Mouse (Mus musculus): Measurements from ENCODE around the gene Mex3b. TPM values are rescaled to one million over a fixed set of nuclear protein-coding genes. Genes with fewer than 3 reads are reported as not detected.

The Mex3b gene
- polyA plus RNA-seq, 1 experiment, result 6.8 TPM

DNA sequence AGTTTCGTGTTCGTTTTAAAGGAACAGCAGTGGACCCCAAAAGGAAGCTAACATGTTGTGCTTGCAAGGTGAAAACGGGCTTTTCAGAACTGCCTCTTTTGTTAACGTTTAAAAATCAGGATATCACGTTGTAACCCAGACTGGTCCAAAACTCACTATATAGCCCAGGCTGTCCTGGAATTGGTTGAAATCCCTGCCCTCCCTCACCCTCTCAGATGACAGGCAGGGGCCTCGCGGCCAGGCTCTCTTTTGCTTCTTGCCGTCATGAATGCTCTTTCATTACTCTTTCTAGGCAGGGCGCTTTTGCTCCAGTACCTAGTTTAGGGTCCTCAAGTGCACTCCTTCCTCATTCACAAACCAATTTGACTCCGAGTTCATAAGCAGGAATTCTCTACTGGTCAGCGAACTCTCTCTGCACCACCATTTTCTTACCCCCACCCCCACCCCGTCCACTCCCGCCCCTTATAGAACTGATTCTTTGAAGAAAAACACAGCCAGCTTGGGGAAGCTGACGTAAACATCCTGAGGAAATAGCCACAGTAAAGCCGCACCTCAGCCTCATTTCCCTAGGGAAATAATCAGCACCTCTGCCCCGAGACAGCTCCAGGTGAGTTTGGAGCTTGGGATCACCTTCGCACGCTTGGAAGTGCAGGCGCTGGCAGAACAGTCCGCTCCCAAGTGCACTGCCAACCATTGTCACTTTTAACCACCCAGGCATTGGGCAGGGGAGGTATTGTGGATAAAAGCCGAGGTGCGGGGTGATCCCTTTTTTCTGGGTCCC lies 2.0 kb upstream of the Mex3b start:
- Histone ChIP-seq H3K4me1 (ENCODE audit: control insufficient read depth, insufficient read depth, low read length) (peaks cover 3% of the 10 kb centered on the region; the same call in 1 of the 2 replicates), H3K27ac (ENCODE audit: insufficient read depth, low read depth, low read length) (peak overlapping the region; percentile 37; the same call in 1 of the 2 replicates), H3K4me3 (ENCODE audit: insufficient read depth, low read length) (peak overlapping the region; percentile 79)
- TF ChIP-seq POLR2A (IDR thresholded peaks at IDR 0.05; ENCODE audit: borderline replicate concordance, low read depth, low read length) (no peak), CTCF (IDR thresholded peaks at IDR 0.05; ENCODE audit: low read depth, low read length) (no peak)

DNA sequence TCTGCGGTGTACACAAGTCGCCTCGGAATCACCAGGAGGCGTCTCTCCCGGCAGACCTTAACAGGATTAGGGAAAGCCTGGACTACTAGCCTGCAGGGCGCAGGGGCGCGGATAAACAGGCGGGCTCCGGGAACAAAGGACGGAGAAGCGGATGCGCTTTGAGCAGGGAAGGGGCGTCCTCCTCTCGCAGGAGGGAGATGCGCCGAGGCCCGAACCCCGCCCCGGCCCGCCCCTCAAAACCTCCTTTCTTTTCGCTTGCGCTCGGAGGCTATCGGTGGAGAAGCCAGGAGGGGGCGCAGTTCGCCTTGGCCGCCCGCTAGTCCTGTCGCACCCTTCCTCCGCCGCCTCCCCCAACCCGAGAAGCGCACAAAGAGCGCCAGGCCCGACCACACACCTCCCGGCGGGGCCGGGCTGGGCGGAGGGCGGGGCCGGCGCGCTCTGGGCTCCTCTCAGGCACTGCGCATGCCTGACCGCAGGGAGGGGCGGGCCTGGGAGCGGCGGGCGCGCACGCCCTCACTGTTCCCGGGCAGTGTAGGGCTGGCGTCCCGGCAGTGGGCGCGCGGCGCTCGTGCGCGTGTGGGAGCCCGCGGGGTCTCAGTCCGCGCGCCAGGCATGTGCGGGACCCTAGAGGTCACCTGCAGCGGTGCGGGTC lies 1.2 kb upstream of the Mex3b start:
- H3K27ac ChIP-seq (ENCODE audit: insufficient read depth, low read depth, low read length), result peak overlapping the region; percentile 62
- H3K4me3 ChIP-seq (ENCODE audit: insufficient read depth, low read length), result peak overlapping the region; percentile 79
- TF ChIP-seq POLR2A (IDR thresholded peaks at IDR 0.05; ENCODE audit: borderline replicate concordance, low read depth, low read length) (no peak), CTCF (IDR thresholded peaks at IDR 0.05; ENCODE audit: low read depth, low read length) (no peak)
- H3K4me1 ChIP-seq (ENCODE audit: control insufficient read depth, insufficient read depth, low read length), result peaks cover 3% of the 10 kb centered on the region; the same call in 1 of the 2 replicates

DNA sequence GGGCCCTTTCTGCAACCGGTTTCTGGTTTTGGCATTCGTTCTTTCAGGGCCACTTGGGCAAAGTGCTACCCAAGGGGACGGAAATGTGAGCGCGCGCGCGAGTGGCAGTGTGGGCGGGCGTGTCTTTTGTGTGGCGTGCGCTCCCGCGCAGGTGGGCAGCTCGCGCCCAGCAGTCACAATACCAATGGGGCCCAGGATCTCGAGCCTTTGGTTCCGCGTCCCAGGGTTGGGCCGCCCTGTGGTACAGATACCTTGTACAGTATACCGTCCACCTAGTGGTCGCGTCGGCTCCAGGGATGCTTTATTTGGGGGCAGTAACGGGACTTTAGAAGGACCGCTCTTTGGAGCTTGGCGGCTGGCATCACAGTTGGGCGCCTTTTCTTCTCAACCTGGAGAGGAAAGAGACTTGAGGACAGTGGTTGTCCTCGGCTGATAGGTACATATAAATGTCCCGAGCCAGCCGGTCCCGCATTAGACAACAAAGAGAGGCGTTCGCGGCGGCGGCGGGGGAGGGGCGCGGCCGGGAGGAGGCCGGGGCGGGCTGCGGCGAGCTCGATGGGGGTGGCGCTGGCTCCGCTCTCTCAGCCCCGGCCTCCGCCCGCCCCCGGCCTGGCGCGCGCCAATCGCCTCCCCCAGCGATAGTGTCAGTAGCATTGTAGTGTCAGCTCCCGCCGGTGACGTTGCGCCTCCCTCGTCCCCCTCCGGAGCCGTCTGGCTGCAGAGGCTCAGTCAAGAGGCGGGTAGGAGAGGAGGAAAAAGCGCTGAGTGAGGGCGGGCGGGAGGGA lies 455 bp upstream of the Mex3b start:
- Histone ChIP-seq H3K27ac (ENCODE audit: insufficient read depth, low read depth, low read length) (peak overlapping the region; percentile 62), H3K4me1 (ENCODE audit: control insufficient read depth, insufficient read depth, low read length) (peaks cover 3% of the 10 kb centered on the region; the same call in 1 of the 2 replicates), H3K4me3 (ENCODE audit: insufficient read depth, low read length) (peak overlapping the region; percentile 79)
- no peak for TF ChIP-seq POLR2A (IDR thresholded peaks at IDR 0.05; ENCODE audit: borderline replicate concordance, low read depth, low read length)
- TF ChIP-seq CTCF (IDR thresholded peaks at IDR 0.05; ENCODE audit: low read depth, low read length), result 0 out of 2 replicates have a peak, but pooled peaks have one; percentile 8

DNA sequence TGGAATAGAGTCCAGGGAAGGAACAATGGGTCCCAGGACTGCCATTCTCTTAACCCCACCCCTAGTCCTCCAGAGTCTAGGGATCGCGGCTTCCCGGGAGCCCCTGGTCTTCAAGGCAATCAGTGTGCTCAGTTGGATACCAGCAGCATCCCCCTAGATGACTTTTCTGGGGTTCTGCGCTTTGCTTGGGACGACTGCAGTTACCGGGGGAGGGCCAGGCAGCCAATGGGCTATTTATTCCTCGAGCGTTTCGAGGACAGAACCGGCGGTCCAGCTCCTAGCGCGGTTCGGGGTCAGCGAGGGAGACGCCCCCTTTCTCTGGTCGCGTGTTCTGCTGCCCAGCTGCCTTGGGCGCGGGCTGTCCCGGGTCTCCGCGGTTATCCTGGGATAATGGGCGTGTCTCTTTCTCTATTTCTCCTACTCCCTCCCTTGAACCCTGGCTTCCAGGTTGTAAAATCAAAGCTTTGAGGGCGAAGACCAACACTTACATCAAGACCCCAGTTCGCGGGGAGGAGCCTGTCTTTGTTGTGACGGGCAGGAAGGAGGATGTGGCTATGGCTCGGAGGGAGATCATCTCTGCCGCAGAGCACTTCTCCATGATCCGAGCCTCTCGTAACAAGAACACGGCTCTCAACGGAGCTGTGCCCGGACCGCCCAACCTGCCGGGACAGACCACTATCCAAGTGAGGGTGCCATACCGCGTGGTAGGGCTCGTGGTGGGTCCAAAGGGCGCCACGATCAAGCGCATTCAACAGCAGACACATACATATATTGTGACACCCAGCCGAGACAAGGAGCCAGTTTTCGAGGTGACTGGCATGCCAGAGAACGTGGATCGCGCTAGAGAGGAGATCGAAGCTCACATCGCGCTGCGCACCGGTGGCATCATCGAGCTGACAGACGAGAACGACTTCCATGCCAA lies 1.4 kb downstream of the Mex3b start:
- peaks cover 6% of the 10 kb centered on the region; the same call in 1 of the 2 replicates for H3K4me1 ChIP-seq (ENCODE audit: control insufficient read depth, insufficient read depth, low read length)

DNA sequence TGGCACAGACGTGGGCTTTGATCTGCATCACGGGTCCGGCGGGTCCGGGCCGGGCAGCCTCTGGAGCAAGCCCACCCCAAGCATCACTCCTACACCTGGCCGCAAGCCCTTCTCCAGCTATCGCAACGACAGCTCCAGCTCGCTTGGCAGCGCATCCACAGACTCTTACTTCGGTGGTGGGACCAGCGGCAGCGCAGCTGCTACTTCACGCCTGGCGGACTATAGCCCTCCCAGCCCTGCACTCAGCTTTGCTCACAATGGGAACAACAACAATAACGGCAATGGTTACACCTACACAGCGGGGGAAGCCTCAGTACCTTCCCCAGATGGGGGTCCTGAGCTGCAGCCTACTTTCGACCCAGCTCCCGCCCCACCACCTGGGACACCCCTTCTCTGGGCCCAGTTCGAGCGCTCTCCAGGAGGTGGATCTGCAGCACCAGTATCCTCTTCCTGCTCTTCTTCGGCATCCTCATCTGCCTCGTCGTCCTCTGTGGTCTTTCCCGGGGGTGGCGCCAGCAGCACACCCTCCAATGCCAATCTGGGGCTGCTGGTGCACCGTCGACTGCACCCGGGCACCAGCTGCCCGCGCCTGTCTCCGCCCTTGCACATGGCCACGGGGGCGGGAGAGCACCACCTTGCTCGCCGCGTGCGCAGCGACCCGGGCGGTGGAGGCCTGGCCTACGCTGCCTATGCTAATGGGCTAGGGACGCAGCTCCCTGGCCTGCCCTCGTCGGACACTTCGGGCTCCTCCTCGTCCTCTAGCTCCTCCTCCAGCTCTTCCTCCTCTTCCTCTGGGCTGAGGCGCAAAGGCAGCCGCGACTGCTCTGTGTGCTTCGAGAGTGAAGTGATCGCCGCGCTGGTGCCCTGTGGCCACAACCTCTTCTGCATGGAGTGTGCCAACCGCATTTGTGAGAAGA lies 2.4 kb downstream of the Mex3b start:
- TF ChIP-seq POLR2A (IDR thresholded peaks at IDR 0.05; ENCODE audit: borderline replicate concordance, low read depth, low read length), result no peak
- no peak for TF ChIP-seq CTCF (IDR thresholded peaks at IDR 0.05; ENCODE audit: low read depth, low read length)
- Histone ChIP-seq H3K4me3 (ENCODE audit: insufficient read depth, low read length) (no peak overlapping the region), H3K4me1 (ENCODE audit: control insufficient read depth, insufficient read depth, low read length) (peaks cover 6% of the 10 kb centered on the region; the same call in 1 of the 2 replicates), H3K27ac (ENCODE audit: insufficient read depth, low read depth, low read length) (no peak overlapping the region)

More for the DNA sequence above, 1.4 kb downstream of the Mex3b start:
- TF ChIP-seq POLR2A (IDR thresholded peaks at IDR 0.05; ENCODE audit: borderline replicate concordance, low read depth, low read length) (no peak), CTCF (IDR thresholded peaks at IDR 0.05; ENCODE audit: low read depth, low read length) (no peak)
- no peak overlapping the region for H3K27ac ChIP-seq (ENCODE audit: insufficient read depth, low read depth, low read length)
- peak overlapping the region; percentile 79 for H3K4me3 ChIP-seq (ENCODE audit: insufficient read depth, low read length)

DNA sequence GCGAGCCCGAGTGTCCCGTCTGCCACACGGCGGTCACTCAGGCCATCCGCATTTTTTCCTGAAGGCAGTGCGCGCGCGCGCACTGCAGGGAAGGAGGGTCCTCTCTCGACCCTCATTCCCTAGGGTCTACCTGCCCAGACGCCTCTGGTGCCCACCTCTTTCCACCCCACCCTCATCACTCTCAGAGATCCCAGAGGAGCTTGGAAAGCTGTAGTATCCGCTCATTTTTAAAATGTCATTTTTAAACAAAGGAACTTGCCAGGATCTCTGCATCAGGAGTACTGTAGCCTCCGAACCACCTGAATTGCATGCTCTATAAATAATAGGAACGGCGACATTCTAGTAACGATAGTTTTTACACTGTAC lies 3.0 kb downstream of the Mex3b start:
- TF ChIP-seq POLR2A (IDR thresholded peaks at IDR 0.05; ENCODE audit: borderline replicate concordance, low read depth, low read length), result no peak
- no peak for TF ChIP-seq CTCF (IDR thresholded peaks at IDR 0.05; ENCODE audit: low read depth, low read length)
- Histone ChIP-seq H3K4me1 (ENCODE audit: control insufficient read depth, insufficient read depth, low read length) (peaks cover 2% of the 10 kb centered on the region; the same call in 1 of the 2 replicates), H3K4me3 (ENCODE audit: insufficient read depth, low read length) (no peak overlapping the region), H3K27ac (ENCODE audit: insufficient read depth, low read depth, low read length) (no peak overlapping the region)

DNA sequence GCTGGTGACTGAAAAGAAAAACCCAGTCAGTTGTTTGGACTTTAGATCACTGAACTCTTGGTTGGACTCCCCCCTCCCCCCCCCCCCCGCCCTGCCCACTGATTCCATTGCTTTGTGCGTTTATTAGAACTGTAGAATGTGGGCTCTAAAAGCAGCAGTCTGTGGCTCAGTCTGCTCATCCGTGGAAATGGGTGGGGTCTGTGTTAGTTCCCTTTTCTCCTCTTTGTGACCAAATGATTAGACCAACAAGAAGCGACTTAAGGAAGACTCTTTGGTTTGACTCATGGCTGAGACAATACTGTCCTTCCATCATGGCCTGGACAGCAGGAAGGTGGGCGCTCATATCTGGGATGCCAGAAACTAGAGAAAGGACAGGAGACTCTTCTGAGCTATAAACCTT lies 9.4 kb downstream of the Mex3b start:
- H3K4me1 ChIP-seq (ENCODE audit: control insufficient read depth, insufficient read depth, low read length), result peaks cover 2% of the 10 kb centered on the region; the same call in 1 of the 2 replicates
- H3K27ac ChIP-seq (ENCODE audit: insufficient read depth, low read depth, low read length), result no peak overlapping the region
- no peak overlapping the region for H3K4me3 ChIP-seq (ENCODE audit: insufficient read depth, low read length)
- no peak for TF ChIP-seq POLR2A (IDR thresholded peaks at IDR 0.05; ENCODE audit: borderline replicate concordance, low read depth, low read length)
- no peak for TF ChIP-seq CTCF (IDR thresholded peaks at IDR 0.05; ENCODE audit: low read depth, low read length)

DNA sequence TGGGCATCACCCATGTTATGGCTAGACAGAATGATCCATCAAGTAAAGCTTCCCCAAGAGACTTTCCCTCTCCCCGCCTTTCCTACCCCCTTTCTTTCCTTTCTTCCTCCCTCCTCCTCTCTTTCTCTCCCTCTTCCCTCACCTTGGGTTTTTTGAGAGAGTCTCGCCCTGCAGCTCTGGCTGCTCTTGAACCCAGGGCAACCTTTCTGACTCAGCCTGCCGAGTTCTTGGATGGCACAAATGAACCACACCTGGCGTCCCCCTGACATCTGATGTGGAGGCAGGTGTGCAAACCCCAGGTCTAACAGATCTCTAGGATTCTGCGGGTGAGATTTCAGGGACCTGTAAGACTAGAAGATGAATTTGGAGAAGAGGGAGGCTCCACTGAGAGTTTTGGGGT lies 12.9 kb downstream of the Mex3b start:
- TF ChIP-seq POLR2A (IDR thresholded peaks at IDR 0.05; ENCODE audit: borderline replicate concordance, low read depth, low read length), result no peak
- no peak for TF ChIP-seq CTCF (IDR thresholded peaks at IDR 0.05; ENCODE audit: low read depth, low read length)
- no peaks in the 10 kb centered on the region for H3K4me1 ChIP-seq (ENCODE audit: control insufficient read depth, insufficient read depth, low read length)

More for the DNA sequence above, 12.9 kb downstream of the Mex3b start:
- Histone ChIP-seq H3K4me3 (ENCODE audit: insufficient read depth, low read length) (no peak overlapping the region), H3K27ac (ENCODE audit: insufficient read depth, low read depth, low read length) (no peak overlapping the region)
